Mouse (Mus musculus): ENCODE data around the gene C87436. TPM values are rescaled to one million over a fixed set of nuclear protein-coding genes. Genes with fewer than 3 reads are reported as not detected.

C87436 gene
- polyA plus RNA-seq, 1 experiment from 2014 or later, result 22.8 TPM

- WGBS, result 91% methylated on average over 1 of the region's 1 CpGs
- H3K36me3 ChIP-seq, result peaks cover 51% of the 10 kb centered on the region
These were observed 1.4 kb downstream of the C87436 start for GRCm38 (mm10) chr6:86439531-86439930.

GRCm38 (mm10) chr6:86441571-86441970 is 3.4 kb downstream of the C87436 start:
- WGBS, result 97% methylated on average over 10 of the region's 10 CpGs
- peaks cover 48% of the 10 kb centered on the region for H3K36me3 ChIP-seq
- no peak for DNase-seq (ENCODE audit: low spot score)

More at GRCm38 (mm10) chr6:86439531-86439930, 1.4 kb downstream of the C87436 start:
- H3K27me3 ChIP-seq (ENCODE audit: low read depth, poor library complexity, severe bottlenecking), result no peaks in the 10 kb centered on the region
- H3K4me3 ChIP-seq, result peak overlapping the region; percentile 75
- peak overlapping the region; percentile 95 for H3K27ac ChIP-seq (replicated peaks)
- H3K9me3 ChIP-seq (replicated peaks), result no peaks in the 10 kb centered on the region
- H3K4me1 ChIP-seq, result peaks cover 16% of the 10 kb centered on the region
- no peak for DNase-seq (ENCODE audit: low spot score)

GRCm38 (mm10) chr6:86445551-86445950 is 7.4 kb downstream of the C87436 start:
- H3K36me3 ChIP-seq, result peaks cover 81% of the 10 kb centered on the region

More at GRCm38 (mm10) chr6:86441571-86441970, 3.4 kb downstream of the C87436 start:
- Histone ChIP-seq H3K4me1 (peaks cover 16% of the 10 kb centered on the region), H3K27me3 (ENCODE audit: low read depth, poor library complexity, severe bottlenecking) (no peaks in the 10 kb centered on the region), H3K4me3 (no peak overlapping the region), H3K9me3 (replicated peaks) (no peaks in the 10 kb centered on the region), H3K27ac (replicated peaks) (no peak overlapping the region)

GRCm38 (mm10) chr6:86446927-86447568 is 8.9 kb downstream of the C87436 start:
- peaks cover 85% of the 10 kb centered on the region for H3K36me3 ChIP-seq
- no peak overlapping the region for H3K27ac ChIP-seq (replicated peaks)
- WGBS, result 95% methylated on average over 1 of the region's 1 CpGs
- DNase-seq (ENCODE audit: low spot score), result no peak
- H3K4me3 ChIP-seq, result no peak overlapping the region
- no peaks in the 10 kb centered on the region for H3K9me3 ChIP-seq (replicated peaks)
- no peaks in the 10 kb centered on the region for H3K27me3 ChIP-seq (ENCODE audit: low read depth, poor library complexity, severe bottlenecking)
- H3K4me1 ChIP-seq, result no peaks in the 10 kb centered on the region

More at GRCm38 (mm10) chr6:86445551-86445950, 7.4 kb downstream of the C87436 start:
- Histone ChIP-seq H3K27me3 (ENCODE audit: low read depth, poor library complexity, severe bottlenecking) (no peaks in the 10 kb centered on the region), H3K9me3 (replicated peaks) (no peaks in the 10 kb centered on the region), H3K27ac (replicated peaks) (no peak overlapping the region), H3K4me1 (no peaks in the 10 kb centered on the region), H3K4me3 (no peak overlapping the region)
- 95% methylated on average over 18 of the region's 18 CpGs for WGBS
- no peak for DNase-seq (ENCODE audit: low spot score)

- WGBS, result 96% methylated on average over 3 of the region's 3 CpGs
- Histone ChIP-seq H3K27me3 (ENCODE audit: low read depth, poor library complexity, severe bottlenecking) (no peaks in the 10 kb centered on the region), H3K4me3 (no peak overlapping the region), H3K27ac (replicated peaks) (no peak overlapping the region), H3K9me3 (replicated peaks) (no peaks in the 10 kb centered on the region), H3K4me1 (no peaks in the 10 kb centered on the region), H3K36me3 (peaks cover 84% of the 10 kb centered on the region)
- DNase-seq (ENCODE audit: low spot score), result no peak
These were observed 18.6 kb downstream of the C87436 start for GRCm38 (mm10) chr6:86456727-86457126.

GRCm38 (mm10) chr6:86463079-86463478 is 24.9 kb downstream of the C87436 start:
- Histone ChIP-seq H3K27me3 (ENCODE audit: low read depth, poor library complexity, severe bottlenecking) (no peaks in the 10 kb centered on the region), H3K4me3 (no peak overlapping the region), H3K4me1 (0 out of 2 replicates have a peak, but pooled peaks cover 2% of the 10 kb centered on the region), H3K9me3 (replicated peaks) (no peaks in the 10 kb centered on the region), H3K36me3 (peaks cover 93% of the 10 kb centered on the region), H3K27ac (replicated peaks) (no peak overlapping the region)
- DNase-seq (ENCODE audit: low spot score), result no peak
- 89% methylated on average over 3 of the region's 3 CpGs for WGBS

GRCm38 (mm10) chr6:86471317-86471716 is 33.1 kb downstream of the C87436 start:
- peaks cover 24% of the 10 kb centered on the region for H3K4me1 ChIP-seq
- no peak for DNase-seq (ENCODE audit: low spot score)
- WGBS, result 83% methylated on average over 3 of the region's 3 CpGs
- H3K4me3 ChIP-seq, result peak overlapping the region; percentile 52
- peak overlapping the region; percentile 93 for H3K27ac ChIP-seq (replicated peaks)
- H3K36me3 ChIP-seq, result peaks cover 42% of the 10 kb centered on the region
- no peaks in the 10 kb centered on the region for H3K9me3 ChIP-seq (replicated peaks)
- no peaks in the 10 kb centered on the region for H3K27me3 ChIP-seq (ENCODE audit: low read depth, poor library complexity, severe bottlenecking)

GRCm38 (mm10) chr6:86471760-86472099 is 33.6 kb downstream of the C87436 start:
- Histone ChIP-seq H3K4me1 (peaks cover 23% of the 10 kb centered on the region), H3K9me3 (replicated peaks) (no peaks in the 10 kb centered on the region), H3K4me3 (peak overlapping the region; percentile 52), H3K36me3 (peaks cover 39% of the 10 kb centered on the region), H3K27ac (replicated peaks) (peak overlapping the region; percentile 93), H3K27me3 (ENCODE audit: low read depth, poor library complexity, severe bottlenecking) (no peaks in the 10 kb centered on the region)
- no peak for DNase-seq (ENCODE audit: low spot score)
- WGBS, result 33% methylated on average over 9 of the region's 9 CpGs

- peak overlapping the region; percentile 93 for H3K27ac ChIP-seq (replicated peaks)
- peaks cover 21% of the 10 kb centered on the region for H3K4me1 ChIP-seq
- peaks cover 34% of the 10 kb centered on the region for H3K36me3 ChIP-seq
- DNase-seq (ENCODE audit: low spot score), result peak; percentile 100
- no peaks in the 10 kb centered on the region for H3K9me3 ChIP-seq (replicated peaks)
- WGBS, result under 1% methylated on average over 55 of the region's 56 CpGs
- H3K4me3 ChIP-seq, result peak overlapping the region; percentile 52
- no peaks in the 10 kb centered on the region for H3K27me3 ChIP-seq (ENCODE audit: low read depth, poor library complexity, severe bottlenecking)
These were observed 34.2 kb downstream of the C87436 start for GRCm38 (mm10) chr6:86472100-86472955.

- H3K9me3 ChIP-seq (replicated peaks), result no peaks in the 10 kb centered on the region
- peaks cover 21% of the 10 kb centered on the region for H3K4me1 ChIP-seq
- H3K27ac ChIP-seq (replicated peaks), result peak overlapping the region; percentile 93
- peak; percentile 37 for DNase-seq (ENCODE audit: low spot score)
- H3K27me3 ChIP-seq (ENCODE audit: low read depth, poor library complexity, severe bottlenecking), result no peaks in the 10 kb centered on the region
- 64% methylated on average over 7 of the region's 7 CpGs for WGBS
- peaks cover 26% of the 10 kb centered on the region for H3K36me3 ChIP-seq
- peak overlapping the region; percentile 52 for H3K4me3 ChIP-seq
These were observed 34.9 kb downstream of the C87436 start for GRCm38 (mm10) chr6:86473077-86473476.

GRCm38 (mm10) chr6:86474072-86474471 is 35.9 kb downstream of the C87436 start:
- H3K4me3 ChIP-seq, result no peak overlapping the region
- peaks cover 17% of the 10 kb centered on the region for H3K36me3 ChIP-seq
- peaks cover 24% of the 10 kb centered on the region for H3K4me1 ChIP-seq
- no peaks in the 10 kb centered on the region for H3K9me3 ChIP-seq (replicated peaks)
- 95% methylated on average over 5 of the region's 5 CpGs for WGBS
- no peak overlapping the region for H3K27ac ChIP-seq (replicated peaks)
- no peak for DNase-seq (ENCODE audit: low spot score)
- H3K27me3 ChIP-seq (ENCODE audit: low read depth, poor library complexity, severe bottlenecking), result no peaks in the 10 kb centered on the region

- Histone ChIP-seq H3K27me3 (ENCODE audit: low read depth, poor library complexity, severe bottlenecking) (no peaks in the 10 kb centered on the region), H3K4me3 (no peak overlapping the region), H3K36me3 (peaks cover 11% of the 10 kb centered on the region), H3K27ac (replicated peaks) (no peak overlapping the region), H3K9me3 (replicated peaks) (no peaks in the 10 kb centered on the region), H3K4me1 (peaks cover 24% of the 10 kb centered on the region)
- no peak for DNase-seq (ENCODE audit: low spot score)
These were observed 36.5 kb downstream of the C87436 start for GRCm38 (mm10) chr6:86474646-86475181.

Measured in midbrain, embryonic 10.5 days (tissue).